Mouse (Mus musculus) ovary, postnatal 14 days (tissue): ENCODE results near the gene Gm20517.
A peak's percentile ranks its signal among the peaks of the same experiment; 100 is the strongest.

Experiments used
- DNase-seq: peaks from one replicate; pipeline ENCODE4 v3.0.0; 2022; ENCODE audit warnings: low spot score

Gene Gm20517

GRCm38 (mm10) chr17:47610849-47611660, at the start of gene Gm20517, which contains the start of the genes Bysl and Med20:
TSS of gene Gm20517 (plus strand) at chr17:47611589.
TSS of gene Bysl (minus strand) at chr17:47611492.
TSS of gene Med20 (plus strand) at chr17:47611582.
- peak; percentile 95 for DNase-seq

GRCm38 (mm10) chr17:47562875-47563274, 48.5 kb upstream of the Gm20517 start:
- DNase-seq, result no peak

GRCm38 (mm10) chr17:47564612-47565011, 46.8 kb upstream of the Gm20517 start:
- no peak for DNase-seq

GRCm38 (mm10) chr17:47566133-47566532, 45.3 kb upstream of the Gm20517 start:
- no peak for DNase-seq

GRCm38 (mm10) chr17:47567271-47567670, 44.1 kb upstream of the Gm20517 start:
- DNase-seq, result no peak

GRCm38 (mm10) chr17:47568389-47568788, 43.0 kb upstream of the Gm20517 start:
- DNase-seq, result no peak

- no peak for DNase-seq
Measured at GRCm38 (mm10) chr17:47568951-47569527, 42.4 kb upstream of the Gm20517 start.

- DNase-seq, result no peak
Measured at GRCm38 (mm10) chr17:47571621-47572020, 39.8 kb upstream of the Gm20517 start.

- no peak for DNase-seq
Measured at GRCm38 (mm10) chr17:47572436-47572835, 39.0 kb upstream of the Gm20517 start.

GRCm38 (mm10) chr17:47574028-47574427, 37.4 kb upstream of the Gm20517 start:
- DNase-seq, result no peak

- no peak for DNase-seq
Measured at GRCm38 (mm10) chr17:47574830-47575229, 36.6 kb upstream of the Gm20517 start.

GRCm38 (mm10) chr17:47578655-47579054, 32.7 kb upstream of the Gm20517 start:
- no peak for DNase-seq

- DNase-seq, result no peak
Measured at GRCm38 (mm10) chr17:47580962-47581361, 30.4 kb upstream of the Gm20517 start.

- DNase-seq, result no peak
Measured at GRCm38 (mm10) chr17:47588517-47588916, 22.9 kb upstream of the Gm20517 start.

- no peak for DNase-seq
Measured at GRCm38 (mm10) chr17:47591073-47591472, 20.3 kb upstream of the Gm20517 start.

GRCm38 (mm10) chr17:47593215-47593853, 18.1 kb upstream of the Gm20517 start:
- DNase-seq, result peak; percentile 90

- no peak for DNase-seq
Measured at GRCm38 (mm10) chr17:47593854-47594182, 17.6 kb upstream of the Gm20517 start.

- DNase-seq, result peak; percentile 27
Measured at GRCm38 (mm10) chr17:47594183-47594968, 17.0 kb upstream of the Gm20517 start.

- DNase-seq, result no peak
Measured at GRCm38 (mm10) chr17:47594969-47595247, 16.5 kb upstream of the Gm20517 start.

GRCm38 (mm10) chr17:47595248-47596161, 15.9 kb upstream of the Gm20517 start:
- DNase-seq, result peak; percentile 42

GRCm38 (mm10) chr17:47596162-47596838, 15.1 kb upstream of the Gm20517 start:
- no peak for DNase-seq
